Mouse (Mus musculus) cerebral cortex, adult 2 months (tissue): ENCODE data around the gene CT030661.1.

Experiments
- WGBS: fragments of 180-500 bp; shearing (Covaris S2); methylation state at CpG from one replicate; pipeline ENCODE4 v1.1.7; 2018; 5-methylcytosine and 5-hydroxymethylcytosine counted together

CT030661.1 gene

DNA sequence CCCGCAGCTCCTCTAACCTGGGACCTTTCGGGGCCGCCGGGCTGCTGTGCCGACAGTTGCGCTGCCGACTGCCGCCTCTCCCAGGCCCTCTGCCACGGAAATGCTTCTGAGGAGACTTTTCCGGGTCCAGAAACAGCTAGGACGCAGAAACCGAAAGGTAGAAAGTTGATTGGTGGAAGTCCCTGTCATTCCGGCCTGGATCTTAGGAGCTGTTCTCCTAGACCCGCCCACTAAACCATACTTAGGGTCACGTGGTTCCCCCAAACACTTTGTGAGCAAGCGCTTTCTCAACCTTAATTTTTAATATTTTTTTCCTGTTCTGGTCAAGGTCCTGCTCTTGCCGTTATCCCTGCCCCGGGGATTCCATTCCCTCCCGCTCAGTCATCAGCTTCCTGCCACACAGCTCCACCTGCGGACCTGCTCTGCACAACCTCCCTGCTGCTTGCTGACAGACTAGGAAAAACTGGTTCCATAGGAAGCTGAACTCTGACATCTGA, at the start of gene CT030661.1:
Gene CT030661.1, minus strand, starts transcription at position 108 of the 497 bp plus-strand sequence.
- WGBS, result under 1% methylated on average over 20 of the region's 20 CpGs

DNA sequence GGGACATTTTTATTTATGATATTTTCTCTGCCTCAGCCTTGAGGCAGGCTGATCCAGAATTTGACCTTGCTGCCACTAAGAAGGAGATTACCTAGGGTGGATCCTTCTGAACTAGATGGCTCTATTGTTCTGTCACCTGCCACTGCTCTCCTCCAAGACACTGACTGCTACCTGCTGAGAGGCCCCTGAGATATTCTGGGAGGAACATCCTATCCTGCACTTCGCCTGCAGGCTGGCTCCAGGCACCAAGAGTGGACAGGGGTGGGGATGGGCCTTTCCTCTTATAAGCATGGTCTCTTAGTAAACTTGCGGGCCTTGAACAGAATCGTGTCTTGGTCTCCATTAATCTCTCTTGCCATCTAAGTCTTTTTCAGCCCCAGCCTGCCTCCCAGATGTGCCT, 49.3 kb upstream of the CT030661.1 start:
- WGBS, result 97% methylated on average over 3 of the region's 3 CpGs

DNA sequence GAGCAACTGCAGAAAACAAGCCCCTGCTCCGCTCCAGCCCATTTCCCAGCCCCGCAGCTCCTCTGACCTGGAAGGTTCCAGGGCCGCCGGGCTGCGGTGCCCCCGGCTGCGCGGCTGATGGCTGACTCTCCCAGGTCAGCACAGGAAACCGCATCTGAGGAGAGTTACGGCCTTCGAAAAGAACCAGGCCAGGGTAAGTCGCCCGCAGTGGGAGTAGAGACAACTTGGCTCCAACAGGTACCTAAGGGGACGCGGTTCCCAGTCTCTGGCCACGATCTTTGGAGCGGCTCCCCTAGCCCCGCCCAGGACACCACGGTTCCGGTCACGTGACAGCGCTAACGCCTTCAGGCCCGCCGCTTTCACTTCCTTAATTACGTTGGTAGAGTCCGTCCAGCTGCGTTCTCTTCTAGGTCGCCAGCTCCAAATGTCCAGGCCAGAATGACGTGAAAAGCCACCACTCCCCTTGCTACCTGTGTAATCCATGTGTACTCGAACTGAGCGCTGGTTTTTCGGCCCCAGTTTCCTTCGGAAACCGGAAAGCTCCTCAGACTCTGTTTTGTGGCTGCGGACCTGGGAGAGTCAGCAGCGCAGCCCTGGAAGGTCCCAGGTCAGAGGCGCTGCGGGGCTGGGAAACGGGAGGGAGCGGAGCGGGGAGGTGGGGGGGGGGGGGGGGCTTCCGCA, 46.6 kb upstream of the CT030661.1 start, which contains the start of the genes Zfp944 and Zfp758:
Gene Zfp944, minus strand, starts transcription at position 300 of the 681 bp plus-strand sequence.
Gene Zfp758, plus strand, starts transcription at position 353 of the 681 bp plus-strand sequence.
- WGBS, result under 1% methylated on average over 31 of the region's 43 CpGs

DNA sequence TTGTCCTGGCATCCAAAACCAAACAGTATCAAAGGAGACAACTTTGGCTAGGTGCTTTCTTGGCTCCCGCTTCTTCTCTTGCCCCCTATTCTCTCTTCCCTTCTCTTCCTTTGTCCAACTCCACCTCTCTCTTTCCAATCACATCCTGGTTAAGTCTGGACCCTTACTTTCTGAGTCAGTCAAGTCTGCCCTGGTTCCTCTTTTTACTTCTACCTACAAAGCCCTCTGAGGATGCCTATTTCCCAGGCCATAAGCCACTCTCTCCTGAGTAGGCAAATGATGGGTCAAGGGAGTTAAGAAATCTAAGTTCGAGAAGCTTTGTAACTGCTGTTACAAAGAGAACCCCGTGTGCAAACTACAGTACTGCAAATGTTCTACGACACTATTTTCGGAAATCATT, 45.9 kb upstream of the CT030661.1 start:
- WGBS, result 21% methylated on average over 5 of the region's 5 CpGs

DNA sequence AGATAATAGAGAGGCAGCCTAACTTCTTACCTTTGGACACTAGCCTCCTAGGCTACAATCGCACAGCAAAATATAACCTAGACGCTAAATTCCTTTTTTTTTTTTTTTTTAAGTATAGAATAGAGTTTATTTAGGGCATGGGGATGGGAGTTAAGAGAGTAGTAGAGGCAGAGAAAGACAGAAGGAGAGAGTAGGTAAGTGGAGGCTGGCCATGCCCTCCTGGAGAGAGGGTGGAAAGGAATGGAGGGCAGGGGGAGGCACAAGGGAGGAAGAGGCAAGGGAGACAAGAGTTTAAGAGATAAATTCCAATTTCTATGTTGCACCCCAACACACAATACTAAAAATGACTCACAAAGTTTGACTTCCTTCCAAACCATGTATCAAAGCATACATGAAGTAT, 610 bp upstream of the CT030661.1 start:
- WGBS, result 14% methylated on average over 2 of the region's 2 CpGs

DNA sequence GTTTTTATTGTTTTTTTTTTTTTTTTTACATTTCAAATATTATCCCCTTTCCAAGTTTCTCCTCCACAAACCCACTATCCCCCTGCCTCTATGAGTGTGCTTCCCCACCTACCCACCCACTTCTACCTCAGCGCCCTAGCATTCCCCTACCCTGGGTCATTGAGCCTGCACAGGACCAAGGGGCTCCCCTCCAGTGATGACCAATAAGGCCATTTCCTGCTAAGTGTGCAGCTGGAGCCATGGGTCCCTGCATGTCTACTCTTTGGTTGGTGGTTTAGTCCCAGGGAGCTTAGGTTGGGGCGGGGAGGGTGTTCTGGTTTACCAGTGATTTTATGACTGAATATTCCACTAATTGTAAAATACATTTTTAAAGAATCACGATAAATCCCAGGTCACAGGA, 418 bp downstream of the CT030661.1 start:
- 0% methylated on average over 3 of the region's 3 CpGs for WGBS
